In the genomic region with DNA sequence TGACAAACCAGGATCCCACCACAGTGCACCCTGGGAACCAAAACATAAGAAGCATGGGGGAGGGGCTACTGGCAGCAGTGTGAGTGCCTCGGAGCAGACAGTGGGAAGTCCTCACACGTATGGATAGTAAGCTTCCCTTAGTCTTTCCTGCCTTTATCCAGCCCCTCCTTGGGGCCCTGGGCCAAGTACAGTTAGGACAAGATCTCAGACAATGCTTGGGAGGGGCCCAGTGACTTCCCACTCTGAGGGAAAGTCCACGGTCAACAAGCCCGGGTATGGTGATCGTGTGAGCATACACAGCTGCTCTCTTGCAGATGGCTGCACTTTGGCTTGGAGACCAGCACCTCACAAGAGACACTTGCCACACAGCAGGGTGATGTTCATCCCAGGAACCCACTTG, we compare ENCODE assay signal across 16 mouse cellular contexts. TPM values are rescaled to one million over a fixed set of nuclear protein-coding genes. Genes with fewer than 3 reads are reported as not detected.
DNase-seq lines count a peak whose midpoint lies in the region; ATAC-seq and TF ChIP-seq lines count a peak whose summit lies in the region.
"Had no signal": no experiment of that assay in that cellular context is flagged by ENCODE, and none has a peak within 500 bp of the region (broad histone marks: within the 10 kb centered on the region; RNA-seq: fewer than 3 reads in every experiment).

No protein-coding gene starts in this region.

- TF ChIP-seq POLR2A in heart, adult 2 months (IDR thresholded peaks at IDR 0.05; ENCODE audit: insufficient read depth, low read depth, low read length) = no peak

- intact Hi-C loops in heart, adult 2 months (cut with DNase I) = loop anchor here (2.0 kb wide), 1 partner anchor 33 kb away; no protein-coding TSS in a partner anchor

- TF ChIP-seq EP300 in heart, adult 2 months (IDR thresholded peaks at IDR 0.05; ENCODE audit: insufficient read depth, low read depth, low read length) = peak; percentile 48; the same call in 1 of the 2 replicates

- 32% methylated on average over 5 of the region's 5 CpGs for WGBS in intestine, embryonic 16.5 days
- 47% methylated on average over 5 of the region's 5 CpGs for WGBS in intestine, embryonic 15.5 days
- WGBS in heart, adult 2 months = 20% methylated on average over 5 of the region's 5 CpGs

- H3K79me2 ChIP-seq in heart, adult 2 months (replicated peaks; ENCODE audit: control insufficient read depth, insufficient read depth, low read length) = no peaks in the 10 kb centered on the region

- H3K4me2 ChIP-seq in intestine, embryonic 16.5 days (ENCODE audit: low read depth, low read length) = no peak overlapping the region
- no peak overlapping the region for H3K4me2 ChIP-seq in intestine, embryonic 15.5 days (replicated peaks)
- H3K4me2 ChIP-seq: hindbrain, embryonic 12.5 days had no signal

- DNase-seq in heart, adult 2 months = peak; percentile 43 to 65
- peak; percentile 62 for DNase-seq in heart, postnatal 4 days
- DNase-seq in lung, postnatal 25 days (ENCODE audit: low spot score) = peak; percentile 76
- DNase-seq in embryo, embryonic 9.5 days (ENCODE audit: extremely low spot score) = no peak
- no peak for DNase-seq in thymus, postnatal 25 days
- DNase-seq: B cell, adult 2 months; embryo, embryonic 11 days; right cerebral cortex, adult 18-20 months had no signal

- H3K27ac ChIP-seq in intestine, embryonic 16.5 days (ENCODE audit: low read length) = no peak overlapping the region
- no peak overlapping the region for H3K27ac ChIP-seq in intestine, embryonic 15.5 days
- H3K27ac ChIP-seq in heart, adult 2 months = peak overlapping the region; percentile 61
- H3K27ac ChIP-seq: hindbrain, embryonic 12.5 days; liver, embryonic 14.5 days had no signal

- no peaks in the 10 kb centered on the region for H3K9me3 ChIP-seq in intestine, embryonic 16.5 days (ENCODE audit: control insufficient read depth, low read length)
- H3K9me3 ChIP-seq in intestine, embryonic 15.5 days = no peaks in the 10 kb centered on the region
- H3K9me3 ChIP-seq: hindbrain, embryonic 12.5 days had no signal

- no peaks in the 10 kb centered on the region for H3K36me3 ChIP-seq in intestine, embryonic 16.5 days (ENCODE audit: control insufficient read depth, insufficient read depth, low read length)
- H3K36me3 ChIP-seq in intestine, embryonic 15.5 days = 0 out of 2 replicates have a peak, but pooled peaks cover 3% of the 10 kb centered on the region
- no peaks in the 10 kb centered on the region for H3K36me3 ChIP-seq in heart, adult 2 months (ENCODE audit: control insufficient read depth, insufficient read depth, low read length)

- no peak for TF ChIP-seq CTCF in heart, adult 2 months (IDR thresholded peaks at IDR 0.05)

- peak; percentile 36; the same call in 1 of the 2 replicates for ATAC-seq in intestine, embryonic 16.5 days
- no peak for ATAC-seq in intestine, embryonic 15.5 days
- ATAC-seq in erythroblast, adult 5-6 weeks (replicated peaks; ENCODE audit: low FRiP score, poor library complexity, severe bottlenecking) = no peak
- ATAC-seq: forebrain, embryonic 16.5 days had no signal

- H3K27me3 ChIP-seq in intestine, embryonic 16.5 days (replicated peaks; ENCODE audit: control insufficient read depth, insufficient read depth, low read length) = no peaks in the 10 kb centered on the region
- H3K27me3 ChIP-seq in intestine, embryonic 15.5 days (replicated peaks) = no peaks in the 10 kb centered on the region
- no peaks in the 10 kb centered on the region for H3K27me3 ChIP-seq in heart, adult 2 months (ENCODE audit: control insufficient read depth, insufficient read depth, low read length)
- H3K27me3 ChIP-seq: hindbrain, embryonic 12.5 days had no signal

- H3K4me3 ChIP-seq in intestine, embryonic 16.5 days (ENCODE audit: low read length) = no peak overlapping the region
- no peak overlapping the region for H3K4me3 ChIP-seq in intestine, embryonic 15.5 days (replicated peaks)
- no peak overlapping the region for H3K4me3 ChIP-seq in heart, adult 2 months
- H3K4me3 ChIP-seq: hindbrain, embryonic 12.5 days had no signal

- H3K4me1 ChIP-seq in intestine, embryonic 16.5 days (ENCODE audit: control insufficient read depth, insufficient read depth, low read length) = 0 out of 2 replicates have a peak, but pooled peaks cover 5% of the 10 kb centered on the region
- no peaks in the 10 kb centered on the region for H3K4me1 ChIP-seq in intestine, embryonic 15.5 days (replicated peaks)
- H3K4me1 ChIP-seq in heart, adult 2 months (ENCODE audit: control insufficient read depth, insufficient read depth, low read length) = peaks cover 8% of the 10 kb centered on the region
- H3K4me1 ChIP-seq: hindbrain, embryonic 12.5 days had no signal

- no peak overlapping the region for H3K9ac ChIP-seq in intestine, embryonic 16.5 days (ENCODE audit: low read depth, low read length)
- H3K9ac ChIP-seq in intestine, embryonic 15.5 days = no peak overlapping the region
- H3K9ac ChIP-seq in heart, adult 2 months (ENCODE audit: low read depth, low read length) = no peak overlapping the region
- H3K9ac ChIP-seq: hindbrain, embryonic 12.5 days; liver, embryonic 14.5 days had no signal

RNA-seq across cellular contexts. Expression of gene Tfip11, which starts 8.8 kb away (rescaled TPM):
- polyA plus RNA-seq in intestine, embryonic 16.5 days (2015; fragmentation: Nextera tagmentation; extraction: Ambion mirVana) = 26.6 and 26.8 TPM in 2 replicates
- polyA plus RNA-seq in intestine, embryonic 15.5 days (2015; fragmentation: Nextera tagmentation; extraction: Ambion mirVana) = 25.5 and 26.2 TPM in 2 replicates
- 10 to 100 TPM; 17.6 to 19.4 TPM for total RNA-seq in heart, adult 2 months (2021)
- polyA plus RNA-seq in heart, adult 2 months (2012; rRNA removed) = 16.0 and 18.5 TPM in 2 replicates
- 10 to 100 TPM; 20.3 to 20.5 TPM for total RNA-seq in heart, postnatal 4 days (2021)
- total RNA-seq in erythroblast, adult 5-6 weeks (2015; ENCODE audit: low replicate concordance) = 3.5 and 4.6 TPM in 2 replicates
- total RNA-seq in erythroblast, adult 5-6 weeks (2017; ENCODE audit: low replicate concordance) = 3.9 and 11.2 TPM in 2 replicates

RNA-seq across cellular contexts. Expression of gene Srrd, which starts 25.5 kb away (rescaled TPM):
- 28.5 and 30.4 TPM in 2 replicates for polyA plus RNA-seq in intestine, embryonic 16.5 days (2015; fragmentation: Nextera tagmentation; extraction: Ambion mirVana)
- 32.2 and 35.4 TPM in 2 replicates for polyA plus RNA-seq in intestine, embryonic 15.5 days (2015; fragmentation: Nextera tagmentation; extraction: Ambion mirVana)
- 1 to 10 TPM; 6.5 to 7.3 TPM for total RNA-seq in heart, adult 2 months (2021)
- 23.4 and 28.4 TPM in 2 replicates for polyA plus RNA-seq in heart, adult 2 months (2012; rRNA removed)
- total RNA-seq in heart, postnatal 4 days (2021) = 10 to 100 TPM; 11.5 to 14.6 TPM
- total RNA-seq in erythroblast, adult 5-6 weeks (2015; ENCODE audit: low replicate concordance) = 7.5 and 8.2 TPM in 2 replicates
- total RNA-seq in erythroblast, adult 5-6 weeks (2017; ENCODE audit: low replicate concordance) = 0.17 and 3.3 TPM in 2 replicates

RNA-seq across cellular contexts. Expression of gene Hps4, which starts 25.6 kb away (rescaled TPM):
- 47.1 and 48.4 TPM in 2 replicates for polyA plus RNA-seq in intestine, embryonic 16.5 days (2015; fragmentation: Nextera tagmentation; extraction: Ambion mirVana)
- 38.7 and 41.8 TPM in 2 replicates for polyA plus RNA-seq in intestine, embryonic 15.5 days (2015; fragmentation: Nextera tagmentation; extraction: Ambion mirVana)
- 1 to 10 TPM; 8.0 to 8.5 TPM for total RNA-seq in heart, adult 2 months (2021)
- 15.5 and 15.9 TPM in 2 replicates for polyA plus RNA-seq in heart, adult 2 months (2012; rRNA removed)
- total RNA-seq in heart, postnatal 4 days (2021) = 10 to 100 TPM; 14.4 to 15.5 TPM
- 3.5 TPM in 1 of 2 replicates, not detected in the other for total RNA-seq in erythroblast, adult 5-6 weeks (2015; ENCODE audit: low replicate concordance)
- total RNA-seq in erythroblast, adult 5-6 weeks (2017; ENCODE audit: low replicate concordance) = 1.5 and 5.0 TPM in 2 replicates

RNA-seq across cellular contexts. Expression of gene Gm6583, which starts 38.5 kb away (rescaled TPM):
- polyA plus RNA-seq in intestine, embryonic 16.5 days (2015; fragmentation: Nextera tagmentation; extraction: Ambion mirVana) = 0.06 and 0.22 TPM in 2 replicates
- 0.16 and 0.23 TPM in 2 replicates for polyA plus RNA-seq in intestine, embryonic 15.5 days (2015; fragmentation: Nextera tagmentation; extraction: Ambion mirVana)
- under 1 TPM in 1 of 2 experiments, not detected in 1; 0.10 TPM for total RNA-seq in heart, adult 2 months (2021)
- 0.04 TPM in 1 of 2 replicates, not detected in the other for polyA plus RNA-seq in heart, adult 2 months (2012; rRNA removed)
- under 1 TPM in 1 of 2 experiments, not detected in 1; 0.11 TPM for total RNA-seq in heart, postnatal 4 days (2021)
- not detected in 2 replicates for total RNA-seq in erythroblast, adult 5-6 weeks (2015; ENCODE audit: low replicate concordance)
- total RNA-seq in erythroblast, adult 5-6 weeks (2017; ENCODE audit: low replicate concordance) = not detected in 2 replicates
- total RNA-seq: adrenal gland, adult 18-20 months; layer of hippocampus, postnatal 25 days had no signal

RNA-seq across cellular contexts. Expression of gene Tpst2, which starts 40.8 kb away (rescaled TPM):
- 47.4 and 52.0 TPM in 2 replicates for polyA plus RNA-seq in intestine, embryonic 16.5 days (2015; fragmentation: Nextera tagmentation; extraction: Ambion mirVana)
- 43.1 and 45.3 TPM in 2 replicates for polyA plus RNA-seq in intestine, embryonic 15.5 days (2015; fragmentation: Nextera tagmentation; extraction: Ambion mirVana)
- total RNA-seq in heart, adult 2 months (2021) = 10 to 100 TPM; 38.3 to 43.6 TPM
- 36.9 and 37.7 TPM in 2 replicates for polyA plus RNA-seq in heart, adult 2 months (2012; rRNA removed)
- total RNA-seq in heart, postnatal 4 days (2021) = 10 to 100 TPM; 44.4 to 45.6 TPM
- 11.7 and 14.0 TPM in 2 replicates for total RNA-seq in erythroblast, adult 5-6 weeks (2015; ENCODE audit: low replicate concordance)
- 5.0 and 6.4 TPM in 2 replicates for total RNA-seq in erythroblast, adult 5-6 weeks (2017; ENCODE audit: low replicate concordance)

Comparison
In these comparisons a context has a peak if more than half of its experiments do, and no peak if none do; other contexts are left out.
1. DNase-seq: peak in heart, adult 2 months (2 of 2), heart, postnatal 4 days (single experiment) and lung, postnatal 25 days (single experiment); none in embryo, embryonic 9.5 days (single experiment) and thymus, postnatal 25 days (single experiment).